Mouse (Mus musculus): ENCODE results near the gene Mdm2. TPM values are rescaled to one million over a fixed set of nuclear protein-coding genes. Genes with fewer than 3 reads are reported as not detected.

Mdm2 gene
- total RNA-seq, 2 experiments from 2014 or later = 38.5 to 43.8 TPM

- DNase-seq = no peak
Observed at GRCm38 (mm10) chr10:117642491-117643262, 67.9 kb downstream of the Mdm2 start.

DNA sequence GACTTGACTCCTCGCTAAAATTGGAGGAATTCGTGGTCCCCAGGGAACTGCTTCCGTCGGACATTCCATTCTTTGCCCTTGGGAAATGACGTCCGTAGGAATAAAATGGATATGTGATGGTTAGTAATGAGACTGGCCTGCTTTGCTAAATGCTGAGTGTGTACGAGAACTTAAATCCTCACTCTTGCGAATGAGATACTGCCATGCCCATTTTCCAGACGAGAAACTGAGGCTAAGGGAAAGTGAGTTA lies 68.4 kb downstream of the Mdm2 start:
- DNase-seq = no peak

- no peak for DNase-seq
Observed at GRCm38 (mm10) chr10:117641400-117642200, 69.0 kb downstream of the Mdm2 start.

GRCm38 (mm10) chr10:117640595-117641078 lies 69.9 kb downstream of the Mdm2 start:
- DNase-seq = no peak

DNA sequence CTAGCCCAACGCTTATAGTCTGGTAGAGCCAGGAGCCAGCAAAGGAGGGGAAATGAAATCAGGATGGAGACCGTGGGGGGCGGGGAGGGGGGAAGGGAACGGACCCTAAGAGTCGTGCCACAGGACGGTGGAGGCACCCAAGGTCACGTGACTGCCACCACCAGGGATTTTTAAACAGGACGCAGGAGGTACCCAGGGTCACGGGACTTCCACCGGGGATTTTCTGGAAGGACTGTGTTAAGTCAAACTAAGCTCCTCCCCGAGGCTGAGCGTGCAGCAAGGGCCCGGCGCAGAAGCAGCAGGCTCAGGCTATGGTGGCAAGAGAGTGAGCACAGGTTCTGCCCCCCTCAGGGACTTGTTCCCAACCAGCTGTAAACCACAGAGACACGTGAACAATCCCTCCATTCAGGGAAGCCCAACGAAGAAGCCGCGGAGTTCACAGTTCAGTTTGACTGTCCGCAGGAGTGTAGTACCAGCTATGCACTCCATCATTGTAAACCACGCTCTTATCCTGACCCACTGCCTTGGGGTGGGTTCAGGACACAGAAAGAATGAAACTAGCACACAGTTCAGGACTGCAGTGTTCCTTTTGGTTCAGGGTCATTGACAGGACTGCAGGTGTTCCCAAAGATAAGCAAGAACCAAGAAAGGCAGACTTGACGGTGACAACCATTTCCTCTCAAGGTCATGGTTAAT lies 70.5 kb downstream of the Mdm2 start:
- no peak for DNase-seq

GRCm38 (mm10) chr10:117639221-117639599 lies 71.3 kb downstream of the Mdm2 start:
- no peak for DNase-seq

Other genes with a start within 250 kb of the Mdm2 start
- 1 to 10 TPM; 2.3 to 2.4 TPM for gene Cpm, start 81.3 kb downstream of the Mdm2 start, total RNA-seq (2021)
- gene Slc35e3, start 35.6 kb upstream of the Mdm2 start, total RNA-seq (2021) = 1 to 10 TPM; 3.8 to 4.8 TPM
- gene Nup107, start 81.9 kb upstream of the Mdm2 start, total RNA-seq (2021) = 1 to 10 TPM; 6.0 TPM
- 10 to 100 TPM; 22.8 to 24.2 TPM for gene Rap1b, start 135.3 kb upstream of the Mdm2 start, total RNA-seq (2021)

All from gastrocnemius, postnatal 25 days (tissue).